Mouse (Mus musculus) liver, adult 2 months (tissue): ENCODE measurements around the gene Btrc. TPM values are rescaled to one million over a fixed set of nuclear protein-coding genes. Genes with fewer than 3 reads are reported as not detected.

Experiments
- DNase-seq: peaks from one replicate; pipeline ENCODE4 v3.0.0-alpha.2; 2011; ENCODE audit warnings: low read depth, low spot score; ENCODE audit errors: extremely low read depth
- H3K27ac ChIP-seq: fragments of 200-500 bp; replicated peaks from 2 replicates; pipeline ENCODE4 v1.5.1; 2012; ENCODE audit warnings: low read depth, mild to moderate bottlenecking, control low read depth, inconsistent platforms, low read length; ENCODE audit not compliant: insufficient read depth
- H3K27me3 ChIP-seq: fragments of 200-500 bp; 2 replicates; pipeline ENCODE4 v1.6.1; 2012; ENCODE audit warnings: mild to moderate bottlenecking, moderate library complexity, low read length, inconsistent platforms; ENCODE audit not compliant: control insufficient read depth, insufficient read depth
- H3K36me3 ChIP-seq: fragments of 200-500 bp; 2 replicates; pipeline ENCODE4 v1.6.1; 2012; ENCODE audit warnings: low read length, inconsistent platforms; ENCODE audit not compliant: control insufficient read depth, insufficient read depth
- H3K4me1 ChIP-seq: fragments of 200-500 bp; 2 replicates; pipeline ENCODE4 v1.6.1; 2011; ENCODE audit warnings: low read length; ENCODE audit not compliant: control insufficient read depth, insufficient read depth
- H3K4me3 ChIP-seq: fragments of 200-500 bp; 2 replicates; pipeline ENCODE4 v1.5.1; 2011; ENCODE audit warnings: low read depth, mild to moderate bottlenecking, control low read depth, low read length, moderate library complexity; ENCODE audit not compliant: insufficient read depth
- H3K79me2 ChIP-seq: fragments of 200-500 bp; 2 replicates; pipeline ENCODE4 v1.6.1; 2012; ENCODE audit warnings: inconsistent platforms, mild to moderate bottlenecking, low read length, moderate library complexity; ENCODE audit not compliant: control insufficient read depth, insufficient read depth
- H3K9ac ChIP-seq: fragments of 200-500 bp; 2 replicates; pipeline ENCODE4 v1.6.1; 2012; ENCODE audit warnings: low read depth, mild to moderate bottlenecking, control low read depth, inconsistent platforms, low read length
- CTCF ChIP-seq: fragments of 200-500 bp; IDR thresholded peaks from 2 replicates; pipeline ENCODE4 v1.5.1; 2011; ENCODE audit warnings: low read depth, low read length, control low read depth
- POLR2A ChIP-seq: fragments of 200-500 bp; IDR thresholded peaks from 2 replicates; pipeline ENCODE4 v1.6.1; 2011; ENCODE audit warnings: low read length, control low read depth; ENCODE audit not compliant: insufficient read depth; ENCODE audit errors: extremely low read depth
- WGBS: fragments of 180-500 bp; shearing (Covaris S2); methylation state at CpG from one replicate; pipeline ENCODE4 v1.1.7; 2018; 5-methylcytosine and 5-hydroxymethylcytosine counted together
- polyA plus RNA-seq: library from polyadenylated mRNA; depleted of rRNA; stranded (reverse); fragments of >200 nt; gene quantifications from 2 replicates; pipeline ENCODE4 v1.2.3, GENCODE M21; 2012
- total RNA-seq: library from RNA; depleted of rRNA; stranded (reverse); fragments of >200 nt; gene quantifications from 2 replicates; pipeline ENCODE4 v1.2.3, GENCODE M21; 2014

Gene Btrc
- total and polyA plus RNA-seq, 2 experiments: 7.8 to 10.9 TPM

GRCm38 (mm10) chr19:45454391-45454790 is 90.9 kb downstream of the Btrc start:
- no peaks in the 10 kb centered on the region for H3K36me3 ChIP-seq

GRCm38 (mm10) chr19:45456896-45457295 is 93.4 kb downstream of the Btrc start:
- H3K79me2 ChIP-seq: no peaks in the 10 kb centered on the region
- H3K4me3 ChIP-seq: no peak overlapping the region
- 95% methylated on average over 7 of the region's 7 CpGs for WGBS
- no peak overlapping the region for H3K27ac ChIP-seq
- no peak overlapping the region for H3K9ac ChIP-seq
- TF ChIP-seq CTCF (no peak), POLR2A (no peak)
- DNase-seq: no peak
- no peaks in the 10 kb centered on the region for H3K27me3 ChIP-seq
- no peaks in the 10 kb centered on the region for H3K36me3 ChIP-seq
- no peaks in the 10 kb centered on the region; the same call in 1 of the 2 replicates for H3K4me1 ChIP-seq

More at GRCm38 (mm10) chr19:45454391-45454790, 90.9 kb downstream of the Btrc start:
- Histone ChIP-seq H3K27me3 (no peaks in the 10 kb centered on the region), H3K4me1 (no peaks in the 10 kb centered on the region; the same call in 1 of the 2 replicates), H3K27ac (no peak overlapping the region), H3K79me2 (no peaks in the 10 kb centered on the region), H3K9ac (no peak overlapping the region), H3K4me3 (no peak overlapping the region)
- TF ChIP-seq CTCF (no peak), POLR2A (no peak)
- no peak for DNase-seq
- WGBS: 100% methylated on average over 3 of the region's 3 CpGs

GRCm38 (mm10) chr19:45458702-45459101 is 95.2 kb downstream of the Btrc start:
- Histone ChIP-seq H3K36me3 (no peaks in the 10 kb centered on the region), H3K4me1 (no peaks in the 10 kb centered on the region; the same call in 1 of the 2 replicates), H3K27me3 (no peaks in the 10 kb centered on the region), H3K4me3 (no peak overlapping the region), H3K27ac (no peak overlapping the region), H3K79me2 (no peaks in the 10 kb centered on the region), H3K9ac (no peak overlapping the region)
- TF ChIP-seq CTCF: no peak
- TF ChIP-seq POLR2A: no peak
- 91% methylated on average over 7 of the region's 7 CpGs for WGBS
- DNase-seq: no peak

- Histone ChIP-seq H3K36me3 (no peaks in the 10 kb centered on the region), H3K27ac (no peak overlapping the region), H3K9ac (no peak overlapping the region), H3K27me3 (no peaks in the 10 kb centered on the region), H3K4me1 (no peaks in the 10 kb centered on the region; the same call in 1 of the 2 replicates), H3K79me2 (no peaks in the 10 kb centered on the region), H3K4me3 (no peak overlapping the region)
- 89% methylated on average over 9 of the region's 9 CpGs for WGBS
- TF ChIP-seq CTCF (no peak), POLR2A (no peak)
- DNase-seq: no peak
These were observed 96.6 kb downstream of the Btrc start for GRCm38 (mm10) chr19:45459931-45460665.

- Histone ChIP-seq H3K27me3 (no peaks in the 10 kb centered on the region), H3K27ac (no peak overlapping the region), H3K4me3 (no peak overlapping the region), H3K9ac (no peak overlapping the region), H3K79me2 (no peaks in the 10 kb centered on the region), H3K4me1 (no peaks in the 10 kb centered on the region; the same call in 1 of the 2 replicates), H3K36me3 (no peaks in the 10 kb centered on the region)
- 93% methylated on average over 10 of the region's 10 CpGs for WGBS
- peak; percentile 41 for DNase-seq
- TF ChIP-seq CTCF (0 out of 2 replicates have a peak, but pooled peaks have one; percentile 14), POLR2A (no peak)
These were observed 97.5 kb downstream of the Btrc start for GRCm38 (mm10) chr19:45460749-45461736.
